8 mouse cellular contexts compared by ENCODE assay signal in the genomic region with DNA sequence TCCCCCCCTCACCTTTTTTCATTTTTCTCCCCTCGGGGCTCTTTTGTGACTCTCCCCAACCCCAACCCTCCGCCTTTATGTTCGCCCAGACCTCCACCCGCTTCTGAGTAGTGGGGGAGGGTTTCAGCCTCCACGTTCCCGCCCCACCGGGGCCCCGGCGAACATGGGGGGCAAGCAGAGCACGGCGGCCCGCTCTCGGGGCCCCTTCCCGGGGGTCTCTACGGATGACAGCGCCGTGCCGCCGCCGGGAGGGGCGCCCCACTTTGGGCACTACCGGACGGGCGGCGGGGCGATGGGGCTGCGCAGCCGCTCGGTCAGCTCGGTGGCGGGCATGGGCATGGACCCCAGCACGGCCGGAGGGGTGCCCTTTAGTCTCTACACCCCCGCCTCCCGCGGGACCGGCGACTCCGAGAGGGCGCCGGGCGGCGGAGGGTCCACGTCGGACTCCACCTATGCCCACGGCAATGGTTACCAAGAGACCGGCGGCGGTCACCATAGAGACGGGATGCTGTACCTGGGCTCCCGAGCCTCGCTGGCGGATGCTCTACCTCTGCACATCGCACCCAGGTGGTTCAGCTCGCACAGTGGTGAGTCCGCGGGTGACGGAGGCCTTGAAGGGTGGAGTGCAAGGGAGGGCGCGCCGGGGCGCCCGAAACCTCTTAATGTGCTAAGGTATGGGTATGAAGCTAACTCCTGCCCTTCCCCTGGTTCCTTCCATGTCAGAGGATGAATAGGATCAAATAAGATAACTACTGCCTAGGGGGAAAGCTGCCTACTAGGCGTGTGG. TPM values are rescaled to one million over a fixed set of nuclear protein-coding genes. Genes with fewer than 3 reads are reported as not detected.
A peak's percentile ranks its signal among the peaks of the same experiment; 100 is the strongest.
DNase-seq lines count a peak whose midpoint lies in the region; ATAC-seq and TF ChIP-seq lines count a peak whose summit lies in the region.

No protein-coding gene starts in this region.

- H3K27ac ChIP-seq in intestine, postnatal 0 days (ENCODE audit: low read depth, low read length), result peak overlapping the region; percentile 82
- H3K27ac ChIP-seq in limb, embryonic 12.5 days, result peak overlapping the region; percentile 98
- peak overlapping the region; percentile 92 for H3K27ac ChIP-seq in midbrain, embryonic 11.5 days (ENCODE audit: low read depth, low read length)
- peak overlapping the region; percentile 82 for H3K27ac ChIP-seq in spleen, adult 2 months (ENCODE audit: insufficient read depth, low read length)

- no peaks in the 10 kb centered on the region for H3K9me3 ChIP-seq in intestine, postnatal 0 days (ENCODE audit: control insufficient read depth)
- H3K9me3 ChIP-seq in limb, embryonic 12.5 days, result no peaks in the 10 kb centered on the region
- no peaks in the 10 kb centered on the region for H3K9me3 ChIP-seq in midbrain, embryonic 11.5 days (ENCODE audit: control insufficient read depth, low read length)

- H3K4me1 ChIP-seq in intestine, postnatal 0 days (replicated peaks; ENCODE audit: control insufficient read depth, insufficient read depth, low read length), result peaks cover 6% of the 10 kb centered on the region; the same call in 1 of the 2 replicates
- peaks cover 31% of the 10 kb centered on the region for H3K4me1 ChIP-seq in limb, embryonic 12.5 days (replicated peaks)
- peaks cover 33% of the 10 kb centered on the region for H3K4me1 ChIP-seq in midbrain, embryonic 11.5 days (ENCODE audit: control insufficient read depth, insufficient read depth, low read length)
- H3K4me1 ChIP-seq in spleen, adult 2 months (ENCODE audit: control insufficient read depth, insufficient read depth, insufficient read length), result peaks cover 3% of the 10 kb centered on the region

- ATAC-seq in intestine, postnatal 0 days, result peak; percentile 24
- ATAC-seq in limb, embryonic 12.5 days (ENCODE audit: insufficient number of reproducible peaks, insufficient read depth, low FRiP score, low TSS enrichment, low read depth), result no peak
- ATAC-seq in midbrain, embryonic 11.5 days (ENCODE audit: low FRiP score), result peak; percentile 60

- TF ChIP-seq CTCF in intestine, postnatal 0 days (IDR thresholded peaks at IDR 0.05; ENCODE audit: low read depth), result no peak
- TF ChIP-seq CTCF in spleen, adult 2 months (IDR thresholded peaks at IDR 0.05; ENCODE audit: extremely low read depth, insufficient read depth, insufficient read length, insufficient replicate concordance), result no peak

- no peaks in the 10 kb centered on the region for H3K27me3 ChIP-seq in intestine, postnatal 0 days (replicated peaks; ENCODE audit: control insufficient read depth, insufficient read depth, low read length)
- H3K27me3 ChIP-seq in limb, embryonic 12.5 days, result no peaks in the 10 kb centered on the region
- no peaks in the 10 kb centered on the region for H3K27me3 ChIP-seq in midbrain, embryonic 11.5 days (ENCODE audit: control insufficient read depth, insufficient read depth, low read length)
- H3K27me3 ChIP-seq in spleen, adult 2 months (ENCODE audit: control insufficient read depth, insufficient read depth, low read length), result no peaks in the 10 kb centered on the region

- under 1% methylated on average over 64 of the region's 64 CpGs for WGBS in intestine, postnatal 0 days
- under 1% methylated on average over 62 of the region's 64 CpGs for WGBS in limb, embryonic 12.5 days
- under 1% methylated on average over 56 of the region's 64 CpGs for WGBS in midbrain, embryonic 11.5 days
- under 1% methylated on average over 63 of the region's 64 CpGs for WGBS in spleen, adult 2 months

- peak overlapping the region; percentile 79 for H3K4me3 ChIP-seq in intestine, postnatal 0 days (ENCODE audit: low read depth, low read length)
- H3K4me3 ChIP-seq in limb, embryonic 12.5 days (replicated peaks), result peak overlapping the region; percentile 100
- H3K4me3 ChIP-seq in midbrain, embryonic 11.5 days (ENCODE audit: low read depth, low read length), result peak overlapping the region; percentile 96
- H3K4me3 ChIP-seq in spleen, adult 2 months (ENCODE audit: extremely low read depth, insufficient read depth, insufficient read length), result peak overlapping the region; percentile 90

- H3K9ac ChIP-seq in intestine, postnatal 0 days (ENCODE audit: low read depth, low read length), result peak overlapping the region; percentile 83
- peak overlapping the region; percentile 96 for H3K9ac ChIP-seq in limb, embryonic 12.5 days (replicated peaks)
- peak overlapping the region; percentile 96 for H3K9ac ChIP-seq in midbrain, embryonic 11.5 days (ENCODE audit: low read length)

- DNase-seq in ZHBTc4 (ENCODE audit: low read depth, low spot score), result peak; percentile 54
- peak; percentile 69 to 70 for DNase-seq in cerebellum, postnatal 25 days
- DNase-seq in gastrocnemius, postnatal 14 days, result peak; percentile 31
- DNase-seq in midbrain, embryonic 11.5 days (ENCODE audit: low spot score, missing footprints), result peak; percentile 93
- peak in 1 of 2 experiments; percentile 50 for DNase-seq in spleen, adult 2 months (ENCODE audit: low read depth in 1 of 2, low spot score in 2 of 2)
- no peak for DNase-seq in ovary, postnatal 10 days (ENCODE audit: low spot score)

- intact Hi-C loops in gastrocnemius, postnatal 14 days (cut with DNase I; ENCODE audit: low total_unique reads), result loop anchor here (2.0 kb wide), 1 partner anchor 88 kb away; no protein-coding TSS in a partner anchor

- H3K4me2 ChIP-seq in intestine, postnatal 0 days (replicated peaks; ENCODE audit: low read depth), result peak overlapping the region; percentile 89
- H3K4me2 ChIP-seq in limb, embryonic 12.5 days, result peak overlapping the region; percentile 87
- peak overlapping the region; percentile 72 for H3K4me2 ChIP-seq in midbrain, embryonic 11.5 days

- TF ChIP-seq POLR2A in spleen, adult 2 months (IDR thresholded peaks at IDR 0.05; ENCODE audit: low read depth, low read length), result no peak

- no peaks in the 10 kb centered on the region for H3K36me3 ChIP-seq in intestine, postnatal 0 days (ENCODE audit: control insufficient read depth, insufficient read depth)
- peaks cover 12% of the 10 kb centered on the region; the same call in 1 of the 2 replicates for H3K36me3 ChIP-seq in limb, embryonic 12.5 days
- no peaks in the 10 kb centered on the region for H3K36me3 ChIP-seq in midbrain, embryonic 11.5 days (ENCODE audit: control insufficient read depth, insufficient read depth, low read length)
- no peaks in the 10 kb centered on the region for H3K36me3 ChIP-seq in spleen, adult 2 months (ENCODE audit: control insufficient read depth, insufficient read depth, low read length)

RNA-seq across cellular contexts. Expression of a gene that starts 1.3 kb away (rescaled TPM):
- 10 to 100 TPM; 46.3 to 47.2 TPM for total RNA-seq in gastrocnemius, postnatal 14 days (2021)
- 11.7 and 13.3 TPM in 2 replicates for polyA plus RNA-seq in intestine, postnatal 0 days (2015; fragmentation: Nextera tagmentation; extraction: Ambion mirVana)
- 69.4 and 76.7 TPM in 2 replicates for polyA plus RNA-seq in limb, embryonic 12.5 days (2016; fragmentation: Nextera tagmentation; extraction: Ambion mirVana)
- 38.6 and 45.6 TPM in 2 replicates for polyA plus RNA-seq in midbrain, embryonic 11.5 days (2014; fragmentation: Nextera tagmentation; extraction: Ambion mirVana)
- polyA plus RNA-seq in spleen, adult 2 months (2012; rRNA removed), result 62.9 and 73.2 TPM in 2 replicates

RNA-seq across cellular contexts. Expression of a gene that starts 15.3 kb away (rescaled TPM):
- 1 to 10 TPM; 8.2 to 9.9 TPM for total RNA-seq in gastrocnemius, postnatal 14 days (2021)
- 1.3 and 1.4 TPM in 2 replicates for polyA plus RNA-seq in intestine, postnatal 0 days (2015; fragmentation: Nextera tagmentation; extraction: Ambion mirVana)
- 7.9 and 8.0 TPM in 2 replicates for polyA plus RNA-seq in limb, embryonic 12.5 days (2016; fragmentation: Nextera tagmentation; extraction: Ambion mirVana)
- 2.9 TPM in 2 replicates for polyA plus RNA-seq in midbrain, embryonic 11.5 days (2014; fragmentation: Nextera tagmentation; extraction: Ambion mirVana)
- 4.6 and 5.0 TPM in 2 replicates for polyA plus RNA-seq in spleen, adult 2 months (2012; rRNA removed)
